Mouse (Mus musculus) CD8-positive naive resting alpha-beta T cell, adult 2 months (primary cell): ENCODE results near the gene Rab8a.

ENCODE experiments used
- DNase-seq, 2 experiments: peaks; one replicate each; pipeline ENCODE4 v3.0.0; 2022; ENCODE audit warnings: low read depth in 2 of 2, low spot score in 2 of 2

Rab8a gene

GRCm38 (mm10) chr8:72210710-72211109 is 49.7 kb downstream of the Rab8a start:
- no peak for DNase-seq

- no peak for DNase-seq
These were observed 50.8 kb downstream of the Rab8a start for GRCm38 (mm10) chr8:72211846-72212245.

- DNase-seq = no peak
These were observed 51.8 kb downstream of the Rab8a start, which contains the start of gene Cib3 for GRCm38 (mm10) chr8:72212751-72213150. Cib3 (minus strand) TSS chr8:72212837.

GRCm38 (mm10) chr8:72213536-72213935 is 52.5 kb downstream of the Rab8a start, which contains the start of gene Gm11034:
Gm11034 (minus strand) TSS chr8:72213636.
- DNase-seq = no peak

GRCm38 (mm10) chr8:72215060-72215459 is 54.1 kb downstream of the Rab8a start:
- DNase-seq = peak; percentile 47 to 52

- peak; percentile 19 to 26 for DNase-seq
These were observed 54.9 kb downstream of the Rab8a start for GRCm38 (mm10) chr8:72215871-72216270.

- DNase-seq = no peak
These were observed 58.0 kb downstream of the Rab8a start for GRCm38 (mm10) chr8:72218781-72219540.

- DNase-seq = peak; percentile 80 to 81
These were observed 58.8 kb downstream of the Rab8a start, which contains the start of gene Fam32a for GRCm38 (mm10) chr8:72219541-72220363. Fam32a (plus strand) TSS chr8:72219730.

- DNase-seq = no peak
These were observed 59.8 kb downstream of the Rab8a start for GRCm38 (mm10) chr8:72220758-72221157.

- no peak for DNase-seq
These were observed 61.7 kb downstream of the Rab8a start for GRCm38 (mm10) chr8:72222656-72223055.
